Mouse (Mus musculus) adrenal gland, adult 8-10 months (tissue): ENCODE measurements around the gene Tbc1d10c. TPM values are rescaled to one million over a fixed set of nuclear protein-coding genes. Genes with fewer than 3 reads are reported as not detected.

ENCODE experiments used
- DNase-seq: peaks from one replicate; pipeline ENCODE4 v3.0.0; 2022
- total RNA-seq, 4 experiments: library from RNA; stranded (reverse); gene quantifications; 2 replicates each; pipeline ENCODE4 v1.2.4; 2022

The Tbc1d10c gene
- total RNA-seq: 1 to 10 TPM; 1.6 to 2.8 (median 1.9) TPM

- DNase-seq: no peak
These were observed at the start of gene Tbc1d10c for GRCm38 (mm10) chr19:4190831-4191334. TSS of gene Tbc1d10c (minus strand) at chr19:4191284.

GRCm38 (mm10) chr19:4240247-4240668 is 49.2 kb upstream of the Tbc1d10c start:
- no peak for DNase-seq

- DNase-seq: no peak
These were observed 43.5 kb upstream of the Tbc1d10c start for GRCm38 (mm10) chr19:4234548-4234947.

- DNase-seq: no peak
These were observed 41.6 kb upstream of the Tbc1d10c start for GRCm38 (mm10) chr19:4232651-4233050.

GRCm38 (mm10) chr19:4232186-4232572 is 41.1 kb upstream of the Tbc1d10c start:
- DNase-seq: no peak

GRCm38 (mm10) chr19:4231253-4232185 is 40.4 kb upstream of the Tbc1d10c start, which contains the start of gene Pold4:
TSS of gene Pold4 (plus strand) at chr19:4231899.
- peak; percentile 97 for DNase-seq

GRCm38 (mm10) chr19:4230415-4230814 is 39.3 kb upstream of the Tbc1d10c start:
- DNase-seq: no peak

GRCm38 (mm10) chr19:4229451-4230076 is 38.5 kb upstream of the Tbc1d10c start:
- no peak for DNase-seq

- DNase-seq: no peak
These were observed 37.8 kb upstream of the Tbc1d10c start for GRCm38 (mm10) chr19:4228891-4229290.

GRCm38 (mm10) chr19:4227894-4228678 is 37.0 kb upstream of the Tbc1d10c start:
- DNase-seq: no peak

GRCm38 (mm10) chr19:4227446-4227845 is 36.4 kb upstream of the Tbc1d10c start:
- no peak for DNase-seq

- no peak for DNase-seq
These were observed 35.7 kb upstream of the Tbc1d10c start for GRCm38 (mm10) chr19:4226779-4227178.

GRCm38 (mm10) chr19:4222165-4222564 is 31.1 kb upstream of the Tbc1d10c start:
- DNase-seq: no peak

GRCm38 (mm10) chr19:4220957-4221743 is 30.1 kb upstream of the Tbc1d10c start:
- no peak for DNase-seq

GRCm38 (mm10) chr19:4220416-4220815 is 29.3 kb upstream of the Tbc1d10c start:
- no peak for DNase-seq

GRCm38 (mm10) chr19:4219943-4220342 is 28.9 kb upstream of the Tbc1d10c start:
- DNase-seq: no peak

GRCm38 (mm10) chr19:4218784-4219183 is 27.7 kb upstream of the Tbc1d10c start:
- DNase-seq: no peak

GRCm38 (mm10) chr19:4218293-4218692 is 27.2 kb upstream of the Tbc1d10c start:
- DNase-seq: no peak

GRCm38 (mm10) chr19:4217855-4218254 is 26.8 kb upstream of the Tbc1d10c start:
- DNase-seq: no peak

- DNase-seq: no peak
These were observed 26.1 kb upstream of the Tbc1d10c start for GRCm38 (mm10) chr19:4217140-4217539.

GRCm38 (mm10) chr19:4216041-4216685 is 25.1 kb upstream of the Tbc1d10c start:
- no peak for DNase-seq
